Mouse (Mus musculus) liver, embryonic 14.5 days (tissue): ENCODE data around the gene Omt2b.

Experiments used
- CTCF ChIP-seq: IDR thresholded peaks from 2 replicates; pipeline ENCODE4 v1.5.1; 2016; ENCODE audit warnings: antibody characterized with exemption, low read depth, control low read depth
- EP300 ChIP-seq: IDR thresholded peaks from 2 replicates; pipeline ENCODE4 v1.6.1; 2016; ENCODE audit warnings: antibody characterized with exemption, low read depth

DNA sequence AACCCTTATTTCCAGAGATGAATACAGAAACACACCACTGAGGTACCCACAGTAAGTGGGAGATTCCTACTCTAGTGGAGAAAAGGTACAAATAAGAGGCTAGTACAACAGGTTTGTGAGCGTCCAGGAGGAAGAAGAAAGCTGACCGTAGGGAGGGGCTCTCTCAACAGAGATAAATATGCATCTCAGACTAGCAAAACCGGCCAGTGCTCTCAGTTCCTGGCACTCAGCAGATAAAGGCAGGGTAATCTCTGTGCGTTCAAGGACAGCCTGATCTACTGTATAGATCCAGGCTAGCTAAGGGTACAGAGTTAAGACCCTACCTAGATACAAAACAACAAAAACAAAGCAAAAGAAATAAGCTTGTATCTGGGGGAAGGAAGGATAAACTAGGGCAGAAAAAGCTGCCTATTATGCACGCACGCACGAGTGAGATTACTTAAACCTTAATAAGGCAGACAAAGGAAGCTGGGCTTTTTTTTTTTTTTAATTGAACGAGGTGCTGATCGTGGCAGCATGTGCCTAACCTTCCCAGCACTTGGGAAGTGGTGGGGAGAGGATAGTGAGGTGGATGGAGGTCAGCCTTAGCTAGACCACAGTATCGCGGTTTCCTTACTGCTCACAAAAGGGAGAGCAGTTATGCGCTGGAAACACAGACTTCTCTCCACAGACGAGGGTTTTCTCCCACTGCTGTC is 38.6 kb downstream of the Omt2b start:
- TF ChIP-seq CTCF (no peak), EP300 (no peak)
